25 mouse cellular contexts compared by ENCODE assay signal in genomic region chr7:30380061-30380460, GRCm38 (mm10). TPM values are rescaled to one million over a fixed set of nuclear protein-coding genes. Genes with fewer than 3 reads are reported as not detected.
"Had no signal": no experiment of that assay in that cellular context is flagged by ENCODE, and none has a peak within 500 bp of the region (broad histone marks: within the 10 kb centered on the region; RNA-seq: fewer than 3 reads in every experiment).

No protein-coding gene starts in this region.

- H3K4me3 ChIP-seq: hindbrain, embryonic 10.5 days; hindbrain, embryonic 12.5 days; kidney, embryonic 15.5 days; layer of hippocampus, adult 2 months; left cerebral cortex, adult 2 months; limb, embryonic 10.5 days; limb, embryonic 12.5 days; liver, embryonic 13.5 days had no signal

- ATAC-seq: hindbrain, embryonic 16.5 days; inflammation-experienced regulatory T-cells, adult 6 months had no signal

- H3K27ac ChIP-seq: hindbrain, embryonic 10.5 days; hindbrain, embryonic 12.5 days; hindbrain, embryonic 14.5 days; kidney, embryonic 15.5 days; kidney, postnatal 0 days; layer of hippocampus, adult 2 months; left cerebral cortex, adult 2 months; limb, embryonic 10.5 days; limb, embryonic 12.5 days; liver, embryonic 13.5 days had no signal

- H3K36me3 ChIP-seq: hindbrain, embryonic 10.5 days; hindbrain, embryonic 12.5 days; kidney, embryonic 15.5 days; limb, embryonic 10.5 days; limb, embryonic 12.5 days; liver, embryonic 13.5 days had no signal

- H3K4me2 ChIP-seq: heart, embryonic 11.5 days; hindbrain, embryonic 12.5 days; hindbrain, embryonic 14.5 days; kidney, embryonic 15.5 days; limb, embryonic 12.5 days; liver, embryonic 11.5 days; liver, embryonic 13.5 days had no signal

- H3K9me3 ChIP-seq: hindbrain, embryonic 12.5 days; kidney, embryonic 15.5 days; limb, embryonic 10.5 days; limb, embryonic 12.5 days; liver, embryonic 13.5 days had no signal

- H3K9ac ChIP-seq: hindbrain, embryonic 12.5 days; hindbrain, embryonic 14.5 days; kidney, embryonic 15.5 days; limb, embryonic 12.5 days; liver, embryonic 13.5 days had no signal

- DNase-seq: gastrocnemius, postnatal 14 days; gastrocnemius, postnatal 36 days; heart, adult 18-20 months; heart, postnatal 10 days; heart, postnatal 4 days; kidney, adult 11 months; kidney, adult 2 months; kidney, adult 9 months; kidney, postnatal 14 days; kidney, postnatal 36 days; liver; liver, embryonic 13.5 days had no signal

- H3K4me1 ChIP-seq: hindbrain, embryonic 10.5 days; hindbrain, embryonic 12.5 days; kidney, embryonic 15.5 days; limb, embryonic 10.5 days; limb, embryonic 12.5 days; liver, embryonic 13.5 days had no signal

- H3K27me3 ChIP-seq: hindbrain, embryonic 12.5 days; liver, embryonic 13.5 days had no signal

RNA-seq across cellular contexts. Expression of gene Lrfn3, which starts 17.5 kb away (rescaled TPM):
- polyA plus RNA-seq: inflammation-experienced regulatory T-cells, adult 6 months had no signal

RNA-seq across cellular contexts. Expression of gene Hcst, which starts 39.6 kb away (rescaled TPM):
- polyA plus RNA-seq: limb, embryonic 10.5 days; limb, embryonic 12.5 days had no signal
